Mouse (Mus musculus) right cerebral cortex, postnatal 14 days (tissue): ENCODE measurements at regions not wholly inside any gene's neighbourhood (a gene's known extent, or its start where the extent isn't known, plus 50 kb on each side); places are given as distances from the start of the nearest gene placed in this dataset.
"Not testable (repeated sequence)": the region's sequence is repeated elsewhere in the genome, so short reads cannot be mapped to it uniquely, and the experiment has no call there.

Experiments
- DNase-seq: peaks from one replicate; pipeline ENCODE4 v3.0.0; 2022

DNA sequence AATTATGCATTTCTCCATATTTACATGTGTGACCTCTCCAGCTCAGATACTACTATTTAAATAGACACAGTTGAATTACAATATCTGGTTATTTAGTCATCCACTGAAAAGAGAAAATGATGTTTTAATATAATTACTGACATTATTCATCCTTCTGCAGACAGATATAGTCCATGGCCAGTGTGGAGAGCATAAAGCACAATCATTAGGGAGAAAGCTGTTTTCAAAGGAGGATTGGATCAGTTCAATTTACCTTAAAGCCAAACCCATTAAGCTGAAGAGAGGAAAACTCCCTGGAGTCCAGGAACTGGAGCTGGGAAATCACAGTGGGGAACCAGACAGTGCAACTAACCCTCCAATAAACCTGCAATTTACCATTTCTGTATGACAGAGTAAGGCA, 339.8 kb upstream of the Rgs17 start:
- no peak for DNase-seq

DNA sequence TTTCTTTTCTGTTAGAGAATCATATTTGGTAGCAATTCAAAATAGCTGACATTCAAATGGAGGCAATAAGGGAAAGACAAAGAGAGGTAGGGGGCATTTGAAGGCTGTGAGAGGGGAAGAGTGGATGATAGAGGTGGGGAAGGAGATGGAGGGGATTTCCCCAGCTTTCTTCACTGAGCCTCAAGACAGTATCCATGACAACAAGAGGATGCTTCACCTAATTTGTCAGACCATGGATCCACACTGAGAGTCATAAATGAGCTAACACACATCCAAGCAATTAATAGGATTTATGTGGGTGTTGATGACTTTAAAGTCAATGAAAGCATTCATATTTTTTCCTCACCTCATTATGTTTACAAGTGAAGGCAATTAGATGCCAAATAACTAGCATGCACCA, 343.5 kb upstream of the Rgs17 start:
- no peak for DNase-seq

DNA sequence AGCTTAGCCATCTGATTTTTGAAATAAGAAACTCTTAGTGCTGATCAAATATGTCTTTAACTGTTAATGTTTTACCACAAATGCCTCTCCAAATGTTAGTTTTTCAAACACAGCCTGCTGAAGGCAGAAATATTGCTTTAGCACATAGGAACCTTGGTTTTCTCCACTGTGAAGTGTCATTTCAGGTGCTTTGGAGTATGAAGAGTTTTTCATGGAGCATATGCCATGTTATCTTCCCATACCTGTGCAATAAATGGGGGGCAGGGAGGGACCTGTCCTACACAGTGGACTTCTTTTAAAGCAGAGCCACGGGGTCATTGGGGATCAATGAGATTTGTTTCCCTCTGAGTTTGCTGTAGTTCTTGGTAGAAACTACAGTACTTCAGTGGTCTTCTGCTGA, 369.2 kb upstream of the Rgs17 start:
- no peak for DNase-seq

DNA sequence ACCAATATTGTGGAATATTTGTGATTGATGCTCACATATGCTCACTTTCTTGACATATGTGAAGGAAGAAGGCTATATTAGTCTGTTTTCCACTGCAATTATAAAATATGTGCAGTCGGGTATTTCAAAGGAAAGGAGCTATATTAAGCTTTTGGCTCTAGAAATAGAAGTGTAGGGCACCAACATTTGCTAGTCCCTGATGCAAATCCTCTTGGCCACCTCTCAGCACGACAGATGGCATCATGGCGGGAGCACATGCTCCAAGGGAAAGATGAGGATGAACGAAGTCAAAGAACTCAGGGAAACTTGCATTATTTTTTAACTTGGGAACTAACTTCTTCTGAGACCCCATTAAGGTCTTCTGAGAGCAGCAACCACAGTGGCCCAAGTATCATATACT, 374.4 kb upstream of the Rgs17 start:
- DNase-seq = peak; percentile 32

DNA sequence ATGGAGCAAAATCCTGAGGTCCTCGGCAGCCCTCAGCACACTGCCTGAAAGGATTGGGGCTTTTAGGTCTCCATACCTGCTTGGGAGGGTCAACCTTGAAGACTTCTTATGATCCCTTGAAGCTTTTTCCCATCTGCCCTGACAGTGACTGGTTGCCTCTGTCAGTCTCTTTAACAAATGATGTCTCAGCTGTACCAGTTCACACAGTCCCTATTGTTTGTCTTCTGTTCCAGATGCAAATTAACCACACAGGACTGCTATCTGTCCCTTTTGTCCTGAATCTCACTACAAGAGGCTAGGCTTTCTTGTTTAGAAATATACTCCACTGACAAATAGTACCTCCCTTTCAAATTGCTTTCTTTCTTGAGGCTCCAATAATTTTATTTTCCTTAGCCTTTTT, 375.6 kb upstream of the Rgs17 start:
- DNase-seq = no peak

DNA sequence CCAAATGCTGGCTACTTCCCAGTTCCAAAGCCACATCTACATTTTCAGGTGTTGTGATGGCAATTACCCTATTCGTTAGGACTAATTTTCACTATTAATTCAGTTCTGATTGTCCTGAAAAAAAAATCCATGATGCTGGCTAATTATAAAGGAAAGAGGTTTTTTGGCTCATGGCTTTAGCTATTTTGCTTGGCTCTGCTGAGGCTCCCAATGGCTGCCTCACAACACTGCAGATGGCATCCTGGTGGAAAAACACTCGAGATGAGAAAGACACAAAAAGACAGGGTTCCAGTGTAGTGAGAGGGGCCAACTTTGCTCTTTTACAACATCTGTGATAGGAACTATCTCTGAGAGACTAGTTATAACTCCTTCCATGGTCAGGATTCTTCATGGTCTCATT, 376.5 kb upstream of the Rgs17 start:
- DNase-seq = no peak

DNA sequence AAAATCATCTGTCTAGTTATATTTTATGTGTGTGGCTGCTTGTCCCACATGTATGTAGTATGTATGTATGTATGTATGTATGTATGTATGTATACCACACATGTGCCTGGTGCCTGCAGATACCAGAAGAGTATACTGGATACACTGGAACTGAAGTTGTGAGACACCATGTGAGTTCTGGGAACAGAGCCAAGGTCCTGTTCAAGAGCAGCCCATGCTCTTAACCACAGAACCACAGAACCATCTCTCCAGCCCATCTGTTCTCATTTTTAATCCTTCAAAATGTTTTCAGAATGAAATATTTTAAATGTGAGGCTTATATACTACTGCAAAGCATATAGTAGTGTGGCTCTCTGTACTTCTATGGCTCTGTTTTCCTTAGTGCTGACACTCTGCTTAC, 379.3 kb upstream of the Rgs17 start:
- no peak for DNase-seq

DNA sequence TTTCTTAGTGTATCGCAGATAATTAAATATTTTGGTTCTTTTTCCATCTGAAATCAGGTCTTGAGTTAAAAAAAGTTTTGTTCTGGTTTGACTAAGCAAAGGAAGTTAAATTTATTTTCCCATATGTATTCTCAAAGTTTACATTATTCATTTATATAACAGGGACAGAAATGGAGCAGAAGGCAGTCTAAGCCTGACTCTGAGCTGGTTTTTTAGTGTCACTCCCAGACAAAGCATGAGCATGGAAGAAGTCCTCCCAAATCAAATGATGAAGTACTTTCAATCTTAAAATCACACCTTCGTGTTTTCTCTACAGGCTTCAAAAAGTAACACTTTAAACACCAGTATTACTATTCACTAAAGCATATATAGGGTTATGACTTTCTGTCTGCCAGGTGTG, 387.2 kb upstream of the Rgs17 start:
- DNase-seq = no peak

DNA sequence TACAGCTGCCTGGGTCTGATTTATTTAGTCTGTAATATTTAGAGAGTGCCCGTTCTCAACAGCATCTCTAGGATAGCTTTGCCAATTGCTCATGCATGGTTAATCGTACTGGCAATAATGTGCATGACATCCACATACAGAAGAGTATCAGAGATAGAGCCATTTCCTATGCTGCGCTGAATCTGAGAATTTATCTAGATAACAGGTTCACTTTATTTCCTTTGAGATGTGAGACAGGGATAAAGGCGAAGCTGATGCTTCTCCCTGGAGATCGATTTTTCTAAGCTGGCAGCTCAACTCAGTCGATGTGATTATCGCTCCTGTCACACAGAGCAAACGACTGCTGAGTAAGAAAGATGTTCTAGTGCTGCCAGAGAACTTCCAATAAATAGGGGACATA, 416.7 kb upstream of the Oprm1 start:
- DNase-seq = no peak

DNA sequence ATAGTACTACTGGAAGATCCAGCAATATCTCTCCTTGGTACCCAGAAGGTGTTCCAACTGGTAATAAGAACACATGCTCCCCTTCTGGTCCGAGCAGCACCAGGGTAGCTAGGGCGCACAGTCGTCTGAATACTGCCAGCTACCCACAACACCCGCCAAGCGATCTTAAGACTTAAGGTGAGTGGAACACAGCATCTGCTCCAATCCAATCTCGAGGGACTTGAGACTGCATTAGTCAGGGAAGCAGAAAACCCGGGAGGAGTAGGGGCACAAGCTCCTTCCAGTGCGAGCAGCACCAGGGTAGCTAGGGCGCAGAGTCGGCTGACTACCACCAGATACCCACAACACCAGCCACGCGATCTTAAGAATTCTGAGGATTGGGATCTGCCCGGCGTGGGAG, 409.1 kb upstream of the Oprm1 start:
- not testable (repeated sequence) for DNase-seq

DNA sequence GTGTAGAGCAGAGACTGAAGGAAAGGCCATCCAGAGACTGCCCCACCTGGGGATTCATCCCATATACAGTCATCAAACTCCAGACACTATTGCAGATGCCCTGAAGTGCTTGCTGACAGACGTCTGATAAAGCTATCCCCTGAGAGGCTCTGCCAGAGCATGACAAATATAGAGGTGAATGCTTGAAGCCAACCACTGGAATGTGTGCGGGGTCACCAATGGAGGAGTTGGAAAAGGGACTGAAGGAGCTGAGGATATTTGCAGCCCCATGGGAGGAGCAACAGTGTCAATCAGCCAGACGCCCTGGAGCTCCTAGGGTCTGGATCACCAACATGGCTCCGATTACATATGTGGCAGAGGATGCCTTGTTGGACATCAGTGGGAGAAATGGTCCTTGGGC, 392.1 kb upstream of the Oprm1 start:
- no peak for DNase-seq

DNA sequence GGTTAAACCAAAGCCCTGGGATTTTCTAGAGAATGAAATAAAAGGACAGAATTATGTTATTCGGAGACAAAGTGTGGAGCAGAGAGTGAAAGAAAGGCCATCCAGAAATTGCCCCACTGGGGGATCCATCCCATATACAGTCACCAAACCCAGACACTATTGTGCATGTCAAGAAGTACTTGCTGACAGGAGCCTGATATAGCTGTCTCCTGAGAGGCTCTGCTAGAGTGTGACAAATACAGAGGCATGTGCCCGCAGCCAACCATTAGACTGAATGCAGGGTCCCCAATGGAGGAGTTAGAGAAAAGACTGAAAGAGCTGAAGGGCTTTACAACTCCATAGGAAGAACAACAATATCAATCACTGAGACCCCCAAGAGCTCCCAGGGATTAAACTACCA, 386.6 kb upstream of the Oprm1 start:
- no peak for DNase-seq

DNA sequence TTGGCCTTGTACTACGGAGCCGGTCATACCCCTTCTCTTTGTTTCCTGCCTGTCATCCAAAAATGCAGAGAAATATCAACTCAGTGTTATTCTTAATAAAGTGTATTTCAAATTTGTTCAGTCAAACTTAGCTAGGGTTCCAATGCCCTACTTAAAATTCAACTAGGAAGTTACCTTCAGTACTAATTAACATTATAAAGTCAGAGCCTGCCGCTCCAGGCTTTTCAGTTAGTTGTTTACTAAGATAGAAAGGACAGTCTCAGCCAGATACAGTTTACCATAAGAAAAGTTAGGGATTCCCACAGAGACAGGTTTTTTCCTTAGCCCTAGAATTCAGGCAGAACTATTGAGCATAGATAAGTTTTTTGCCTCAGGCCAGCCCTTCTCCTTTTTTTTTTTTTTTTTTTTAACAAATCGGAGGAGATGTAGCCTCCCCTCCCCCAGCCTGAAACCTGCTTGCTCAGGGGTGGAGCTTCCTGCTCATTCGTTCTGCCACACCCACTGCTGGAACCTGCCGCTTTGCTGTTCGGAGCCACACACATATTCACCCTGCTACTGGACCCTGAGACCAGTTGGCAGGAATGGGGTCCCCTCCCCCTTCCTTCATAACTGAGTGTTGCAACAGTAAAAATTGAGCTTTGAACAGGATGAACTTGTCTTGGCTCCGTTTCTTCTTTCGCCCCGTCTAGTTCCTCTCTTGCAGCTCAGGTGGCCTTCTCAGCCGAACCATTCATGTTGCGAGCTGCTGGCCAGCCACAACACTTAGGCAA, 340.8 kb upstream of the Oprm1 start:
- DNase-seq = not testable (repeated sequence)

DNA sequence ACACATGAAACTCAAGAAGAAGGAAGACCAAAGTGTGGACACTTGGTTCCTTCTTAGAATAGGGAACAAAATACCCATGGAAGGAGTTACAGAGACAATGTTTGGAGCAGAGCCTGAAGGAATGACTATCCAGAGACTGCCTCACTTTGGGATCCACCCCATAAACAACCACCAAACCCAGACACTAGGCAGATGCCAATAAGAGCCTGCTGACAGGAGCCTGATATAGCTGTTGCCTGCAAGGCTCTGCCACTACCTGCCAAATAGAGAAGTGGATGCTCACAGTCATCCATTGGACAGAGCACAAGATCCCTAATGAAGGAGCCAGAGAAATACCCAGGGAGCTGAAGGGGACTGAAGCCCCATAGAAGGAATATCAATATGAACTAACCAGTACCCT, 340.1 kb upstream of the Oprm1 start:
- not testable (repeated sequence) for DNase-seq

DNA sequence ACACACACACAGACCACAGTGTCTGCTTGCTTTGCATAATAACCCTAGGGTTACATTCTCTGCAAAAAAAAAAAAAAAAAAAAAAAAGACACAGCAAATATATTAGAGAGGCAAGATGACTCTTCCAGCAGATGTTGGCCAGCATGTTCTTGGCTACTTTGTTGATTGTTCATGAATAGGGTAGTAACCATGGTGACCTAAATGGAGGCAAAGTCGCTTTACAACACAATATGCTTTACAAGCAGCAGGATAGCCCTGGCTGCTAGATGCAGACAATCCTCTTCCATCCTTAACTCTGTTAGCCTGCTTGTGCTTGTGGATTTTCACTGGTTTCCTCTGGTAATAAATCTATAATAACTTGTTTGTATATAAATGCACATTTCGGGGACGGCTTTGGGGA, 292.5 kb upstream of the Oprm1 start:
- no peak for DNase-seq

DNA sequence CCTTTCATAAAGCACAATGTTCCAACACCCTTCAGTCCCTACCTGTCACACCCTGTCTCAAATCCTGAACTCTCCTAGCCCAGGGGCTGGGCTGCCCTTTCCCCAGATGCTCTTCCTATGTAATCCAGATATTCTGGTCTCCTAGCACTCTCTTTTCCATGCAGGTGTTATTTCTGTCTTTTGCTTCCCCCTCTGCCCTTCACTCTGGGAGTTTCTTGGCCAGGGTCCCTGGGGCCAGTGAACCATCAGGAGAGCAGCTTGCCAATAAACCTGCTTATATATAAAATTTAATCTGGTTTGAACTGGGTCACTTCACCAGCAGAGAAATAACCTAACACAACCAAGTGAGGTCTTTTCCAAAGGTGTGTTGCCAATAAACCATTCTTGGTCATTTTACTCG, 278.0 kb upstream of the Oprm1 start:
- no peak for DNase-seq

DNA sequence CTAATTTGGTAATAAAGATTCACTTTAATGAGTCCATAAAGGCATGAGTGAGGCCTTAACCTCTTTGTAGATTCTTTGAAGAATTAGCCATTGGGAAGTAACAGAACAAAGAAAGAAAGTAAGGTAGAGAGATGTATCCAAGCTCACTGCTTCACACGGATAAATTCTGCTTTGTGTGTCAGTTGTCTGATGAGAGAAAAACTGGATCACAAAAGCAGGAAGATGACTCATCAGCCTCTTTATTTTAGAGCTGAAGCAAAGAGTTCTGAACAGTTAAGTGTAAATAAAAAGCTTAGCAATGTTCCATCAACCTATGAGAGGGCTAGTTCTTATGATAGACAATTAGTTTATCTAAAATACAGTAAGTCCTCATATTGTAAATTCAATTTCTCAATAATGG, 269.7 kb upstream of the Oprm1 start:
- DNase-seq = no peak

DNA sequence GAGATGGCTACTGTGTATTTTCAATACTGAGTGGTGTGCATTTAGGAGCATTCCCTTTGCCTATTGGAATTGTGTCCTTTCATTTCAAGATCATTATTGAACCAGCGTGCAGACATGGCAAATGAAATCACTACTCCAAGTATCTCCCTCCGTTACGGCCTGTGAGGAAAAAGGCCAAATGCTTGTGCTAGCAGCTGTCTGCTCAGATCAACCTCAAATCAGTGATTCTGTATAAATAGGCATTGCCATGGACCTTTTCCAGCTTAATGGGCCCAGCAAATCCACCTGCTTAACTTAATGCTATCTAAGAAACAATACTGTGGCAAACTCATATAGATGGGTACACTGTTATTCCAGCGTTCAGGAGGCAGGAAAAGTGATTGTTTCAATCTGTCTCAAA, 265.6 kb upstream of the Oprm1 start:
- no peak for DNase-seq

DNA sequence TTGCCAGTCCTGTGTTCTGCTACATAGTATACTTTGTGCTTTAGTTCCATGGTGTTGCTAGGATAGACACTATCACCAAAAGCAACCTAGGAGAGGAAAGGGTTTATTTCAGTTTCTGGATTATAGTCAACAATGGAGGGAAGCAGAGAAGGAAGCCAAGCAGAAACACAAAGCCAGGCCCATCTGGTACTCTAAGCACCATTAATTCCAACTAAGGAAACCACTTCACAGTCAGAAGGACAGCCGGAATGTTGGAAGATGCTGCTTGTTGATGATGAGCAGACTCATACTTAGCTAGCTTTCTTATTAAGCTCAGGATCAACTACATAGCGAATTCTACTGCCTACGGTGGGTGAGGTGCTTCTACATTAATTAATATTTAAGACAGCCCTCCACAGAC, 263.2 kb upstream of the Oprm1 start:
- no peak for DNase-seq

DNA sequence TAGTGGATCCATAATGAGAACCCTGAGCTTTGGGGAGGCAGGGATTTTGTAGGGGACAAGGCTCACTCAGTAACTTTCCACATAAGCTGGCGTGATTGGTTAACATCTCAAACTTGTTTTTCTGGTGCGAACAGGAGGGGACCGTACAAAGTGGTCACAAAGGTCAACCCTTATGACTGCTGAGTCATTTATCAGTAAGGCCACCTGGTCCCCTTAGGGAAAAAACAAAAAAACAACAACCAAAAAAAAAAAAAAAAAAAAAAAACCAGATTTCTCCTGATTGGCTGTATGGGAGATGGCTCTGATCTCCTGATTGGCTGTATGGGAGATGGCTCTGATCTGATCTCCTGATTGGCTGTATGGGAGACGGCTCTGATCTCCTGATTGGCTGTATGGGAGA, 244.0 kb upstream of the Oprm1 start:
- no peak for DNase-seq

DNA sequence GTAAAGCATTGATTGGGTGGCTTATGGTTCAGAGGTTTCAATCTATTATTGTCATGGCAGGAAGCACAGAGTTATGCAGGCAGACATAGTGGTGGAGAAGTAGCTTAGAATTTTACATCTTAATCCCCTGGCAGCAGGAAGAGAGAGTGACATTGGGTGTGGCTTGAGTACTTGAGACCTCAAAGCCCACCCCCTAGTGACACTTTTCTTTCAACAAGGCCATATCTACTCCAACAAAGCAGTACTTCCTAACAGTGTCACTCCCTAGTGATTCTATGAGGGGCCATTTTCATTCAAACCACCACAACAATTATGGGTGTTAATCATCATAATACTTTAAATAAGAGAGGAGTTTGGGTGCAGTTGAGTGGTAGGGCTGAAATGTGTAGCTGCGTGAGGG, 195.8 kb upstream of the Oprm1 start:
- no peak for DNase-seq

DNA sequence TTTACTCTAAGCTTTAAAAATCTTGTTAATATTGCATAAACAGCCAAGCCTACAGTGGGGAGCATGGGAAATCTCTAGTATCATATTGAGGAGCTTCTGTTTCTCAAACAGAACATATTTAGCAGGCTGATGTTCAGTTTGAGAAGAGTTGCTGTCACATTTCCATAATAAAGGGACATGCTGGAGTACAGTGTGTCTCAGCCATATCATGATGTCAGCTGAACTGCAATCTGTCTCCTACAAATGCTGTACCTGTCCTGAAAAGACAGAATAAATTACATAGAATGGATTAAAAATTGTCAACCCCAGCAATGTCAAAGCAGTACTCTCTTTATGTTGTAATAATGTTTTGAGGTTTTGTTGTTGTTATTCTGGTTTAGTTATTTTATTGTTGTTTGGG, 179.7 kb upstream of the Oprm1 start:
- DNase-seq = no peak

DNA sequence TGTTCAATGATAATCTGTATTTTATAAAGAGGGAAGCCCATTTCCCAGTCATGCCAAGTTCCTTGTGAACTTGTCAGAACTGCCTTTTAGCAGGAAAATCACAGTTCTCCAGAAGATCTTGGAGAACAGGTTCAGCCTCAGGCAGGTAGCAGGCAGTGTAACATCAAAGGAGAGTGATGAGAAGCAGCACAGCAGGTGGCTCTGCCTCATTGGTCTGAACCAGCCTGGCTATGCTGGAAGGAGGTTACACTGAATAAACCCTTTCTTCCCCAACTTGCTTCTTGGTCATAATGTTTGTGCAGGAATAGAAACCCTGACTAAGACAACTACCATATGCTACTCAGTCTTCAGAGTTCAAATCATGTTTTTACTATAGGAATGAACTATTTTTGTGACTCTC, 172.5 kb upstream of the Oprm1 start:
- DNase-seq = not testable (repeated sequence)

DNA sequence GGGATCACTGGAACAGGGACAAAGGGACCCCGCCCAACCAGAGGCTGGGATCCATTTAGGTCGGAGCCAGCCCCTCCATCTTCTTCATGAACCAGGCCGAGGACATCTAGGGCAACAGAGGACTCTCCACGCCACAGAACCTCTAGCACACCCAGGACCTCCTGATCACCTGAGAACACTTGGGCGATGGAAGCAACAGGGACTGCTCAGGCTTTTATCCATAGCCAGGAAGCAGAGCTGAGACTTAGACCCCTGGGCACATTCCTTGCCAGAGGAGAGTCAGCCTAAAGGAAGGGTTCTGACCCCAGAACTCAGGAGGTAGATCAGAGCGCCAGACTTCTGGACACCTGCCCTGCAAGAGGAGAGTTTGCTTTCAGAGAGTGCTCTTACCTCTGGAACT, 168.1 kb upstream of the Oprm1 start:
- DNase-seq = no peak

DNA sequence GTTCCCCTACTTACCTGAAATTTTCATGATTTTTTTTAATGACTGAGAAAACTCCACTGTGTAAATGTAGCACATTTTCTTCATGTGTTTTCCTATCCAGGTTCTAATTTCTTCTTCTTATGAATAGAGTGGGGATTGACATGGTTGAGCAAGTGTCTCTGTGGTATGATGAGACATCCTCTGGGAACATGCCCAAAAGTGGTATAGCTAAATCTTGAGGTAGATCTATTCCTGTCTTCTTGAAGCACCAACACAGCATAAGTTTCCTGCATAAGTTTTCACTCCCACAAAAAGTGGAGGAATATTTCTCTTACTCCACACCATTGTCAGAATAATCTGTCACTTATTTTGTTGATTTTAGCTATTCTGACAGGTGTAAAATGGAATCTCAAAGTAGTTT, 161.1 kb upstream of the Oprm1 start:
- no peak for DNase-seq

DNA sequence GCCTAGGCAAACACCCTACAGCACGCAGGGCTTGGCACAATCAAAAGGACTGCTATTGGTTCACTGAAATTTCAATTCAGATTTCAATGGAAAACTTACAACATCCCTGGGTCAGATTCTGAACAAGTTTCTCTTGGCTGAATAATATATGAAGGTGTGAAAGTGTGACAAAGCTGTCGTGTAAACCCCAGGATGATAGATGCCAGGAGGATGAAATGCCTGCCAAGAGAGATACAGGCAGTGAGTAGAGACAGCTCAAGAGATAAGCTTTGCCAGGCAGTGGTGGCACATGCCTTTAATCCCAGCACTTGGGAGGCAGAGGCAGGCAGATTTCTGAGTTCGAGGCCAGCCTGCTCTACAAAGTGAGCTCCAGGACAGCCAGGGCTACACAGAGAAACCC, 159.7 kb upstream of the Oprm1 start:
- DNase-seq = not testable (repeated sequence)
